Mouse (Mus musculus) CH12F3 (cell line): ENCODE data around the gene Aldh3a1.

Experiments
- in situ Hi-C: fragments of 300-500 bp; cut with MboI; formaldehyde crosslinking; loops from 2 replicates; pipeline ENCODE4 v1.14.3; 2020; ENCODE audit warnings: low sequenced_read_pairs

The Aldh3a1 gene

GRCm38 (mm10) chr11:61234174-61234573 is 26.8 kb downstream of the Aldh3a1 start:
- in situ Hi-C loops = no loop called here

- in situ Hi-C loops = no loop called here
These were observed 28.7 kb downstream of the Aldh3a1 start for GRCm38 (mm10) chr11:61236015-61236414.

- in situ Hi-C loops = no loop called here
These were observed 37.1 kb downstream of the Aldh3a1 start for GRCm38 (mm10) chr11:61244406-61244805.

- in situ Hi-C loops = no loop called here
These were observed 44.4 kb downstream of the Aldh3a1 start for GRCm38 (mm10) chr11:61251741-61252140.

- in situ Hi-C loops = no loop called here
These were observed 45.5 kb downstream of the Aldh3a1 start for GRCm38 (mm10) chr11:61252807-61253206.

- in situ Hi-C loops = no loop called here
These were observed 51.8 kb downstream of the Aldh3a1 start for GRCm38 (mm10) chr11:61259106-61259505.

- in situ Hi-C loops = no loop called here
These were observed 55.2 kb downstream of the Aldh3a1 start for GRCm38 (mm10) chr11:61262516-61262915.

GRCm38 (mm10) chr11:61263841-61264240 is 56.5 kb downstream of the Aldh3a1 start:
- in situ Hi-C loops = no loop called here

GRCm38 (mm10) chr11:61266551-61267533 is 59.5 kb downstream of the Aldh3a1 start, which contains the start of gene Aldh3a2:
Gene Aldh3a2, minus strand, starts transcription at chr11:61267464.
- in situ Hi-C loops = no loop called here
